Mouse (Mus musculus): ENCODE measurements around the gene Lrwd1. TPM values are rescaled to one million over a fixed set of nuclear protein-coding genes. Genes with fewer than 3 reads are reported as not detected.
A peak's percentile ranks its signal among the peaks of the same experiment; 100 is the strongest.

The Lrwd1 gene
- polyA plus RNA-seq, 1 experiment from 2014 or later: 18.5 TPM

GRCm38 (mm10) chr5:136104511-136104910, 31.4 kb downstream of the Lrwd1 start:
- no peak overlapping the region for H3K27ac ChIP-seq (ENCODE audit: low read length)
- TF ChIP-seq CTCF (IDR thresholded peaks at IDR 0.05) (peak; percentile 68), EP300 (IDR thresholded peaks at IDR 0.05) (no peak)
- no peak overlapping the region for H3K4me2 ChIP-seq (replicated peaks; ENCODE audit: low read depth, low read length)
- DNase-seq (ENCODE audit: low spot score): no peak
- H3K4me3 ChIP-seq (ENCODE audit: low read depth, low read length): no peak overlapping the region
- no peak overlapping the region for H3K9ac ChIP-seq (replicated peaks; ENCODE audit: low read depth)
- no peaks in the 10 kb centered on the region for H3K4me1 ChIP-seq (ENCODE audit: insufficient read depth, low read depth, low read length)
- no peaks in the 10 kb centered on the region for H3K27me3 ChIP-seq (replicated peaks; ENCODE audit: insufficient read depth, low read length)
- 91% methylated on average over 5 of the region's 5 CpGs for WGBS
- no peaks in the 10 kb centered on the region for H3K36me3 ChIP-seq (ENCODE audit: insufficient read depth, low read length)
- no peaks in the 10 kb centered on the region for H3K9me3 ChIP-seq (ENCODE audit: low read length)
- no peak for ATAC-seq

GRCm38 (mm10) chr5:136102099-136102820, 33.6 kb downstream of the Lrwd1 start:
- H3K27me3 ChIP-seq (replicated peaks; ENCODE audit: insufficient read depth, low read length): no peaks in the 10 kb centered on the region
- no peak overlapping the region for H3K27ac ChIP-seq (ENCODE audit: low read length)
- no peak overlapping the region for H3K9ac ChIP-seq (replicated peaks; ENCODE audit: low read depth)
- no peaks in the 10 kb centered on the region for H3K9me3 ChIP-seq (ENCODE audit: low read length)
- WGBS: 4% methylated on average over 41 of the region's 41 CpGs
- no peaks in the 10 kb centered on the region for H3K36me3 ChIP-seq (ENCODE audit: insufficient read depth, low read length)
- no peaks in the 10 kb centered on the region for H3K4me1 ChIP-seq (ENCODE audit: insufficient read depth, low read depth, low read length)
- DNase-seq (ENCODE audit: low spot score) (peak; percentile 87), ATAC-seq (peak; percentile 92)
- no peak overlapping the region for H3K4me3 ChIP-seq (ENCODE audit: low read depth, low read length)
- TF ChIP-seq EP300 (IDR thresholded peaks at IDR 0.05) (no peak), CTCF (IDR thresholded peaks at IDR 0.05) (peak; percentile 95)
- peak overlapping the region; percentile 49 for H3K4me2 ChIP-seq (replicated peaks; ENCODE audit: low read depth, low read length)

GRCm38 (mm10) chr5:136098536-136098935, 37.3 kb downstream of the Lrwd1 start:
- DNase-seq (ENCODE audit: low spot score) (no peak), ATAC-seq (no peak)
- Histone ChIP-seq H3K9ac (replicated peaks; ENCODE audit: low read depth) (no peak overlapping the region), H3K9me3 (ENCODE audit: low read length) (no peaks in the 10 kb centered on the region), H3K4me2 (replicated peaks; ENCODE audit: low read depth, low read length) (no peak overlapping the region), H3K4me3 (ENCODE audit: low read depth, low read length) (no peak overlapping the region), H3K4me1 (ENCODE audit: insufficient read depth, low read depth, low read length) (no peaks in the 10 kb centered on the region), H3K36me3 (ENCODE audit: insufficient read depth, low read length) (no peaks in the 10 kb centered on the region), H3K27ac (ENCODE audit: low read length) (no peak overlapping the region), H3K27me3 (replicated peaks; ENCODE audit: insufficient read depth, low read length) (no peaks in the 10 kb centered on the region)
- TF ChIP-seq EP300 (IDR thresholded peaks at IDR 0.05): no peak
- TF ChIP-seq CTCF (IDR thresholded peaks at IDR 0.05): no peak
- 64% methylated on average over 10 of the region's 10 CpGs for WGBS

- Histone ChIP-seq H3K4me1 (ENCODE audit: insufficient read depth, low read depth, low read length) (no peaks in the 10 kb centered on the region), H3K9ac (replicated peaks; ENCODE audit: low read depth) (no peak overlapping the region), H3K27me3 (replicated peaks; ENCODE audit: insufficient read depth, low read length) (no peaks in the 10 kb centered on the region), H3K4me3 (ENCODE audit: low read depth, low read length) (no peak overlapping the region), H3K36me3 (ENCODE audit: insufficient read depth, low read length) (no peaks in the 10 kb centered on the region), H3K9me3 (ENCODE audit: low read length) (no peaks in the 10 kb centered on the region), H3K4me2 (replicated peaks; ENCODE audit: low read depth, low read length) (no peak overlapping the region), H3K27ac (ENCODE audit: low read length) (no peak overlapping the region)
- no peak for DNase-seq (ENCODE audit: low spot score)
- ATAC-seq: no peak
- WGBS: 58% methylated on average over 7 of the region's 7 CpGs
- TF ChIP-seq EP300 (IDR thresholded peaks at IDR 0.05) (no peak), CTCF (IDR thresholded peaks at IDR 0.05) (no peak)
These were observed 40.8 kb downstream of the Lrwd1 start for GRCm38 (mm10) chr5:136095089-136095488.

GRCm38 (mm10) chr5:136094249-136095010, 41.4 kb downstream of the Lrwd1 start:
- ATAC-seq: no peak
- H3K36me3 ChIP-seq (ENCODE audit: insufficient read depth, low read length): no peaks in the 10 kb centered on the region
- TF ChIP-seq CTCF (IDR thresholded peaks at IDR 0.05) (no peak), EP300 (IDR thresholded peaks at IDR 0.05) (no peak)
- no peaks in the 10 kb centered on the region for H3K4me1 ChIP-seq (ENCODE audit: insufficient read depth, low read depth, low read length)
- no peaks in the 10 kb centered on the region for H3K27me3 ChIP-seq (replicated peaks; ENCODE audit: insufficient read depth, low read length)
- no peak overlapping the region for H3K4me2 ChIP-seq (replicated peaks; ENCODE audit: low read depth, low read length)
- no peak for DNase-seq (ENCODE audit: low spot score)
- H3K27ac ChIP-seq (ENCODE audit: low read length): no peak overlapping the region
- H3K9me3 ChIP-seq (ENCODE audit: low read length): no peaks in the 10 kb centered on the region
- H3K4me3 ChIP-seq (ENCODE audit: low read depth, low read length): no peak overlapping the region
- H3K9ac ChIP-seq (replicated peaks; ENCODE audit: low read depth): no peak overlapping the region
- WGBS: 60% methylated on average over 8 of the region's 8 CpGs

- Histone ChIP-seq H3K4me1 (ENCODE audit: insufficient read depth, low read depth, low read length) (no peaks in the 10 kb centered on the region), H3K27me3 (replicated peaks; ENCODE audit: insufficient read depth, low read length) (no peaks in the 10 kb centered on the region), H3K27ac (ENCODE audit: low read length) (no peak overlapping the region), H3K4me2 (replicated peaks; ENCODE audit: low read depth, low read length) (no peak overlapping the region), H3K4me3 (ENCODE audit: low read depth, low read length) (no peak overlapping the region), H3K9me3 (ENCODE audit: low read length) (no peaks in the 10 kb centered on the region), H3K9ac (replicated peaks; ENCODE audit: low read depth) (no peak overlapping the region), H3K36me3 (ENCODE audit: insufficient read depth, low read length) (no peaks in the 10 kb centered on the region)
- TF ChIP-seq EP300 (IDR thresholded peaks at IDR 0.05) (no peak), CTCF (IDR thresholded peaks at IDR 0.05) (no peak)
- WGBS: 52% methylated on average over 5 of the region's 5 CpGs
- ATAC-seq: no peak
- no peak for DNase-seq (ENCODE audit: low spot score)
These were observed 43.9 kb downstream of the Lrwd1 start for GRCm38 (mm10) chr5:136091927-136092326.

All from lung, postnatal 0 days (tissue).